Mouse (Mus musculus) lung, postnatal 0 days (tissue): ENCODE measurements around the gene Stra6.

Source experiments
- CTCF ChIP-seq: IDR thresholded peaks from 2 replicates; pipeline ENCODE4 v1.5.1; 2016; ENCODE audit warnings: antibody characterized with exemption, mild to moderate bottlenecking
- EP300 ChIP-seq: IDR thresholded peaks from 2 replicates; pipeline ENCODE4 v1.6.1; 2016; ENCODE audit warnings: antibody characterized with exemption, mild to moderate bottlenecking, control low read depth

DNA sequence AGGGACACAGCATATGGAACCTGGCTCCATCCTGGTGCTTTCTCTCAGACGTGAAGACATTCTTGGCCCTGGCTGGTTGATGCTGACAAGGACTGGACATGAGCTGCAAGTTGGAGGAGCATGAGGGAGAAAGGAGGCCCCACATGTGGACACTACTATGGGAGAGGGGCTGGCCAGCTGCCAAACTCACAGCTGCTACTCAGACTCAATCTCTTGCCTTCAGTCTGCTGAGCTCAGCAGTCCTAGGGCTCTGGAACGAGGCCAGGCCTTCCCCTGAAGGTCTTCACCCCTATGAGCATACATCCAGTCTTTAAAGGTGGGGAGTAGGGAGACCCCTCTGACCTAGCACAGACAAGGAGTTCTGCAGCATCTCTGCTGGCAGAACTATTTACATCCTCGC lies 91.8 kb downstream of the Stra6 start:
- no peak for TF ChIP-seq CTCF
- no peak for TF ChIP-seq EP300
